Mouse (Mus musculus) CD4-positive, CD25-positive, alpha-beta regulatory T cell, adult 4 months (primary cell): Measurements from ENCODE around the gene Syn2. TPM values are rescaled to one million over a fixed set of nuclear protein-coding genes. Genes with fewer than 3 reads are reported as not detected.

Experiments
- ATAC-seq: one replicate; pipeline ENCODE4 v1.8.0; 2017
- polyA plus RNA-seq, 2 experiments: library from polyadenylated mRNA; unstranded; fragments of 100-300 nt; shearing (Covaris generic); gene quantifications; one replicate each; pipeline ENCODE4 v1.2.1; 2017

Syn2 gene
- polyA plus RNA-seq, 2 experiments from 2014 or later, result not detected

DNA sequence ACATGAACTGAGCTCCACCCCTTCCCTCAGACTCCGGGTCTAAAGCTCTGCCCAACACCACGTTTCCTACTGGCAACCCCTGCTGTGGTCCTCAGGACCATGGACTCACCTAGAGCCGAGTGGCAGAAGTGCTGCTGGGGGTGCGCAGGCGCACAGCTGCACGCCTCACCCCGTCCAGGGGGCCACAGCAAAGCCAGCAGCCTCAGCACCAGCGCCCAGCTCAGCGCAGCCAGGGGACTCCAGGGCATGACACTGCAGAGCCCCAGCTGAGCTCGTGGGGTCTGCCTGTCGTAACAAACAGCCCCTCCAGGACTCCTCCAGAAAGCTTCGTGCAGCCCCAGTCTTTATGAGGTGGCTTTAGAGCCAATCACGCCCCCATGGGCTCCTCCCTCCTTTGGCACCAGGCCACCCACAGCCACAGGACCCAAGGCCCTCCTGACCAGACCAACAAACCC is 116.9 kb downstream of the Syn2 start:
- no peak for ATAC-seq

DNA sequence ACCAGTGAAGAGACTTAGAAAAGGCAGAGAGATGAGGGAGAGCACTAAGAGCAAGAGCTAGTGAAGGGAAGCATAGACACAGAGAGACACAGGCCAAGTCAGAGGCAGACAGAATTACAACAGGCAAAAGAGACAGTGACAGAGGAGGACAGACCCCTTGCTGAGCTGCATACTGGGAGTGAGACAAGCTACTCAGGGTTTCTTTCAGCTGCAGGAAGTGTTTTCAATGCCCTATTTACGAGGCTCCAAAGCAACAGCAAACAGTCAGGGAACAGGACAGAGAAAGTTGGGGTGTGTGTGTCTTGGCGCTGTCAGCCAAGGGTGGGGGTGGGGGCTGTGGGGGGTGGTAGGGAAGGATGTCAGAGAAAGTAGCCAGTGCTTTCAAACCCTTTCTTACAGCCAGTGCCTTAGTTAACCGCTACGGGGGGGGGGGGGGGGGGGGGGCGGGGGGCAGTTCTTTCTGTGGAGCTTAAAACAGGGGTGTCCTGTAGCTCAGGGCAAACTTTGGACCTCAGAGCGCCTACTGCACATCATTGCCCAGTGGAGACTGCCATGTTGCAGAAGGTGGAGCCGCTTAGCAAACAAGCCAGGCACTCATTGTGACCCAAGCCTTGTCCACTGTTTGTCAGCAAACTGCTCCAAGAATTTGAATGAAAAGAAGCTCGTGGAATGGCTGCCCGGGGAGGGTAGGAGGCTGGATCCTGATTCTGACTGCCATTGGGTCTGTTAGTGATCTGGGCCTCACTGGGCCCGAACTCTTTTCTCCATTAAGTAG is 117.6 kb downstream of the Syn2 start, which contains the start of gene Timp4:
Gene Timp4 (minus strand): TSS at position 107 of the 775 bp plus-strand sequence.
- ATAC-seq, result no peak

DNA sequence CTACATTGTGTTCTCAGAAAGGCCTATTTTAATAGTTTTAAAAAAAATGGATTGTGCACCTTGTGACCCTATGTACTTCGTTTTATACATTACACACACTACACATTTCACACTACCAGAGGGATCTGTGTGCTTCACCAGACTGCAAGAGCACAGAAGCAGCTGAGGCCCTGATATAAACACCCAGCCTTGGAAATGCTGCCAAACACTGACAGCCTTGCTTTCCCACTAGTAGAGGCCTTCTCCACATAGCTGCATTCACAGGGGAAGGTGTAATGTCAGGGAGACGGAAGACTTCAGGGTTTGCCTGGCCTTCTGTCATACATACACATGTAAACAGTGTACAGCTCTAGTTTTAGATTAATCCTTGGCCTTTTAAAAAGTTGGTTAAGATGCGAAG is 120.5 kb downstream of the Syn2 start:
- ATAC-seq, result no peak

DNA sequence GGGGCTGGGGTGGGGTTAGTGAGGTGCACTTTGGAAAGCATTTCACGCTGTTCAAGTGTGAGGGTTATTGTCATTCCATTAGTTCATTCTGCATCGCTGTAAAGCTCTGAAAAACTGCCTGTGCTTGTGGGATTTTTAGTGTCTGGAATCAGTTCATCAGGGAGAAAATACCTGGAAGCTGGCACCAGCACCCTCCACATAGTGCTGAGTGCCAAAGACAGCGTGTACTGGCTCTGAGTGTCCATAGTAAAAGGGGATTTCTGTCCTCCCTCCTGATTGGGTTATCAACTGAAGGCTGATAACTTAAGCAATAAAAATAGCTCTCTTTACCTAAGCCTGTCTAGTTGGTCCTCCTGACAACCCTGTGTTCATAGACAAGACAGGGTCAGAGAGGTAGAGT is 125.8 kb downstream of the Syn2 start:
- ATAC-seq, result no peak

DNA sequence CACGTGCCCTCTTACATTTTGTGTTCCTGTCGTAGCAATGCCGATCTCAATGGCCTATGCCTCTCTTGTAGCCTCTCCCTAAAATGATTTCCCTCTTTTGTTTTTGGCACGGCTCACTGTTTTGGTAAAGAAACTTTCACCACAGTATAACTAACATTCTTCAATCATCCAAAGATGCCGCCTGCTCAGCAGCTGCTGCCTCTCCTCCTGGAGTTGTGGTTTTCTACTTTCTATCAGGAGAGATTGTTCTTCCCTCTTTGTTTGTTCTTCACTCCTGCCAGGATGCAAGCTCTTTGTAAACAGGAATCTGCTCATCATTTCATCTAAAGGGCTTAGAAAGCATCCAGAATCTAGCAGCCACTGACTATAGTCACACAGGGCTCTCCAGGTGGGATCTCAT is 132.1 kb downstream of the Syn2 start:
- no peak for ATAC-seq

- no peak for ATAC-seq
These were observed 133.2 kb downstream of the Syn2 start for GRCm38 (mm10) chr6:115267916-115268315.

DNA sequence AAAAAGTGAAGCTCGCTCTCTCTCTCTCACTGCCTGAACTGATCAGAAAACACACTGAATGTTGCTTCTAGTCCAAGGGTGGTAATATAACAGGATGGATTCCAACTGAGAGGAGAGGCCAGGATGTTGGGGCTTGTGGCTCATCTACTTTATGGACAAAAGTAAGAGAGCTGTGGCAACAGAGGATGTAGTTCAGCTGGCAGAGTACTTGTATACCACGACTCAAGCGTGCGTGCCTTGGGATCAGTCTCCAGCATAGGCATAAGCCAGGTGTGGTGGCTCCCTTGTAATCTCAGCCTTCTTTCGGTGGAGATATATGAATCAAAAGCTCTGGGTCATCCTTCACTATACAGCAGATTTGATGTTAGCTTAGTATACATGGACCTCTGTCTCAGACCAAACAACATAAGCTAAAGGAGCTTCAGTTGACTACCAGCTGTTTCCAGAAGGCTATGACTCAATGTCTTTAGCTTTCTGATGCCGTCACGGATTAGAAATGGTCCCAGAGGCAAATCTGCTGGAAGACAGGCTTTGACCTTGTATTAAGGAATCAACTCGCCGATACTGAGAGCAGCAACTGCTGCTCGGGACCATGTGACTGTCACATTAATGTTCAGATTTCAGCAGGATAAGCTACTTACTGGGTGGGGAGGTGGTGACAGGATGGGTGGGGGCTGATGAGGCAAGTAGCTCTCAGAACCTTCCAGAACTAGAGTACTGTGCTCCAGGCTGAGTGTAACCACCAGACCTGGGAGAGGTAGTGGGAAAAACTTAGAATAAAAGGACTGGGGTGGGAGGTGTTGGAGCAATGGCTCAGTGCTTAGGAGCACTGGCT is 134.1 kb downstream of the Syn2 start:
- no peak for ATAC-seq

DNA sequence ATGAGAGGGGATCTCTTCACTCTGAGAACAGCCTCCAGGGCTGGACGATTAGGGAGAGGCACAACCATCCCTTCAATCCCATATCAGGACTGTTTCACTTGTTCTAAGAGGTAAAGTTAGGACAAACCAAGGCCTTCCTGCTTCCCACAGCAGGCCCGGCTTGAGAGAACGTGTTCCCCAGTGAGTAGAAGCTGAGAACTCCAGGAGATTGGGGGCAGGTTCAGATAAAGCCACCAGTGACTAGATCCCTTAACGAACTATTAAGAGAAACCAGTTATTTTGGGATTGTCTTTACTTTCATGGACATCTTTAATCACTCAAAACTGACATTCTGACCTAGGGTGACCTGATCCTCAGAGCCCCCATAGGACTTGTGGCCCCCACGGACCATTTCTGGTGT is 134.9 kb downstream of the Syn2 start:
- ATAC-seq, result no peak

GRCm38 (mm10) chr6:115270085-115270484 is 135.4 kb downstream of the Syn2 start:
- no peak for ATAC-seq

DNA sequence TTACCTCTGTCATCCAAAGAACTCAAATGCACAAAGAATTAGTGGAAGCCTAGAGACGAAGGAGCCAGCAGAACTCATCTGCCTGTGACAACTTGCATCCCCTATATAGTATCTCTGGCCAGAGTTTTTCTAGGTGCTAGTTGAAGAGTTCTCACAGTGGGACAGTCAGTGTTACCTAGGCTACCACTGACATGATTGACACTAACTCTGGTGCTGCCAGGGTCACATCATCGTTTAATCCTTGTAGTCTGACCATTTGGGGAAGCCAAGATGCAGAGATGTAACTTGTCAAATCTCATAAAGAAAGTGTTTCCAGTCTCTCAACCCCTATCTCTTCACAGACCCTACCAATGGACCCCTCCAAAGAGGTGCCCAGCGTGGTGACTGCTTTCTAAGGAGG is 136.6 kb downstream of the Syn2 start:
- no peak for ATAC-seq

DNA sequence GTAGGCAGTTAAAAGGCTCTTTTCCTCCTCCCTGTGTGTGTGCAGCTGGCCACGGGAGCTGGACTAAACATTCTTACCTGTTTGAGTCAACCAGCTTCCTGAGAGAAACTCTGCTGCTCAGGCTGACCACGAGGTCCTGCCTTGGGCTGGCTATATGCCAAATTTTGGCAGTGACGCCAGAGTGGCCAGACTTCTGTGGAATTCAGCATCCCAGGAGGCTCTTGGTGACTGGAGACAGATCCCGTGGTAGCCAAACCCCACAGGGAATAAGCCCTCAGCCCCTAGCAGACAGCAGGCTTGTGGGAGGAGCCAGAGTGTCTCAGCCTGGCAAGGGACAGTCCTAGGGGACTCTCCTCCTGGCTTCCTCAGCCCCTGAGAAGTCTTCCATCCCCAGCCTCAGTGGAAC is 137.2 kb downstream of the Syn2 start:
- ATAC-seq, result no peak

DNA sequence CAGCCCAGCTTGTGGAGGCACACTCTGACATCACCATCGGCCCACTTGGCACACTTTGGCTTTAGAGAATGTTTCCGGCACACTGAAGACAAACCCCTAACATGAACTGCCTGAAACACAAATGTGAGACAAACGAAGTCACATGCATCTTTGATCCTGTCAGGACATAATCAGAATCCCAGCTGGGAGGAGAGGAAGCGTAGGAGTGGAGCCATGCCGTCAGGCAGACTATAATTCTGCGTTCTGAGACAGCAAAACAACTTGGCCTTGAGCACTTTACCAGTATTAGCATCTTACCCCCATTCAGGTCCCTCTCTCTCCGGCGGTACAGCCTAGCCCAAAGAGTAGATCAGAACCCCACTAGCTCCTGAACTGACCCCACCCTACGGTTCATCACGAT is 138.6 kb downstream of the Syn2 start:
- no peak for ATAC-seq

DNA sequence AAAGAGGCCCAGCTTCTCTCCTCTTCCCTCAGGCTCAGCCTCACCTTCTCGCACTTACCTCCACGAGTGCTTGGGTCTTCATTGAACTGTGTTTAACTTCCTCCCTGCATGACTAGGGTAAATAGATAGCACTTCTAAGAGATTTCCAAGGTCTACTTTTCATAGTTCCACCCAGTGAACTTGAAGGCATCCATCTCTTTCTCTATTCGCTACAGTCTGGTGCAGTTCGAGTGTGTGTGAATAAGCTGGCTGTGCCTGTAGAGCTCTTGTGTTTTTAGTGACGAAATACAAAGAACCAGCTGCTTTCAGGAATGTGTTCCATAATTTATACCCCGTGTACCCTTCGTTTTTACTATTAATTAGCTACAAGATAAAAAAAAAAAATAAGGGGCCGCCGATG is 140.0 kb downstream of the Syn2 start:
- ATAC-seq, result no peak

GRCm38 (mm10) chr6:115275116-115275815 is 140.6 kb downstream of the Syn2 start:
- ATAC-seq, result no peak

GRCm38 (mm10) chr6:115278086-115278485 is 143.4 kb downstream of the Syn2 start:
- no peak for ATAC-seq

GRCm38 (mm10) chr6:115279639-115280038 is 144.9 kb downstream of the Syn2 start:
- ATAC-seq, result no peak

- ATAC-seq, result no peak
These were observed 149.5 kb downstream of the Syn2 start for GRCm38 (mm10) chr6:115284153-115284552.

- ATAC-seq, result no peak
These were observed 151.7 kb downstream of the Syn2 start for GRCm38 (mm10) chr6:115286441-115286840.

GRCm38 (mm10) chr6:115288223-115288622 is 153.5 kb downstream of the Syn2 start:
- no peak for ATAC-seq

- ATAC-seq, result no peak
These were observed 155.9 kb downstream of the Syn2 start for GRCm38 (mm10) chr6:115290561-115290960.

GRCm38 (mm10) chr6:115291068-115291467 is 156.4 kb downstream of the Syn2 start:
- no peak for ATAC-seq

GRCm38 (mm10) chr6:115291823-115292222 is 157.1 kb downstream of the Syn2 start:
- no peak for ATAC-seq

- no peak for ATAC-seq
These were observed 157.9 kb downstream of the Syn2 start for GRCm38 (mm10) chr6:115292621-115293020.
